17 mouse cellular contexts compared by ENCODE assay signal in genomic region chr7:46445896-46446295, GRCm38 (mm10). TPM values are rescaled to one million over a fixed set of nuclear protein-coding genes. Genes with fewer than 3 reads are reported as not detected.
DNase-seq lines count a peak whose midpoint lies in the region; ATAC-seq and TF ChIP-seq lines count a peak whose summit lies in the region.
"Had no signal": no experiment of that assay in that cellular context is flagged by ENCODE, and none has a peak within 500 bp of the region (broad histone marks: within the 10 kb centered on the region; RNA-seq: fewer than 3 reads in every experiment).

No protein-coding gene starts in this region.

- H3K4me2 ChIP-seq in heart, embryonic 11.5 days = no peak overlapping the region
- H3K4me2 ChIP-seq in forebrain, embryonic 12.5 days = no peak overlapping the region
- H3K4me2 ChIP-seq: intestine, embryonic 15.5 days; liver, embryonic 15.5 days had no signal

- POLR2A ChIA-PET in Patski (lab: Charles Lee) = no interaction called here

- TF ChIP-seq CTCF in Patski (IDR thresholded peaks at IDR 0.05) = no peak

- H3K27ac ChIP-seq in heart, embryonic 11.5 days (ENCODE audit: low read depth, low read length) = no peak overlapping the region
- H3K27ac ChIP-seq in forebrain, embryonic 12.5 days = no peak overlapping the region
- H3K27ac ChIP-seq: intestine, embryonic 15.5 days; liver, embryonic 15.5 days had no signal

- H3K9me3 ChIP-seq in heart, embryonic 11.5 days (replicated peaks; ENCODE audit: control insufficient read depth, low read length) = no peaks in the 10 kb centered on the region
- no peaks in the 10 kb centered on the region for H3K9me3 ChIP-seq in forebrain, embryonic 12.5 days
- H3K9me3 ChIP-seq: G1E; intestine, embryonic 15.5 days; liver, embryonic 15.5 days had no signal

- H3K9ac ChIP-seq in heart, embryonic 11.5 days (ENCODE audit: low read depth, low read length) = no peak overlapping the region
- no peak overlapping the region for H3K9ac ChIP-seq in forebrain, embryonic 12.5 days
- H3K9ac ChIP-seq: intestine, embryonic 15.5 days; liver, embryonic 15.5 days had no signal

- intact Hi-C loops in heart, postnatal 10 days (cut with DNase I) = no loop called here

- H3K4me3 ChIP-seq in heart, embryonic 11.5 days (ENCODE audit: low read depth, low read length) = no peak overlapping the region
- H3K4me3 ChIP-seq in forebrain, embryonic 12.5 days (replicated peaks) = no peak overlapping the region
- H3K4me3 ChIP-seq: intestine, embryonic 15.5 days; liver, embryonic 15.5 days; myocyte had no signal

- DNase-seq in heart, postnatal 10 days = peak; percentile 9 to 11
- DNase-seq in Patski (ENCODE audit: low read depth, low spot score) = peak; percentile 17
- DNase-seq in cerebellum, adult 8-10 months = peak; percentile 67
- DNase-seq in lung, postnatal 4 days = no peak
- no peak for DNase-seq in lung, postnatal 25 days (ENCODE audit: low spot score)
- DNase-seq: gastrocnemius, postnatal 36 days; kidney, postnatal 14 days; right cerebral cortex, adult 18-20 months; thymus, adult 18-20 months had no signal

- WGBS in heart, embryonic 11.5 days (ENCODE audit: insufficient replicate concordance) = 60% methylated on average over 6 of the region's 6 CpGs
- WGBS in forebrain, embryonic 12.5 days = 84% methylated on average over 6 of the region's 6 CpGs

- CTCF ChIA-PET in Patski (lab: Charles Lee) = no interaction called here

- H3K27me3 ChIP-seq in heart, embryonic 11.5 days (ENCODE audit: control insufficient read depth, insufficient read depth, low read length) = no peaks in the 10 kb centered on the region
- H3K27me3 ChIP-seq in Patski = no peaks in the 10 kb centered on the region
- no peaks in the 10 kb centered on the region for H3K27me3 ChIP-seq in forebrain, embryonic 12.5 days
- H3K27me3 ChIP-seq: intestine, embryonic 15.5 days; liver, embryonic 15.5 days had no signal

- H3K4me1 ChIP-seq in heart, embryonic 11.5 days (ENCODE audit: control insufficient read depth, insufficient read depth, low read length) = no peaks in the 10 kb centered on the region
- peaks cover 19% of the 10 kb centered on the region for H3K4me1 ChIP-seq in forebrain, embryonic 12.5 days
- H3K4me1 ChIP-seq: intestine, embryonic 15.5 days; liver, embryonic 15.5 days had no signal

- in situ Hi-C loops in Patski (cut with MboI; ENCODE audit: low pct_unique_long_range_greater_than_20kb) = no loop called here

- no peak for ATAC-seq in heart, embryonic 11.5 days (replicated peaks; ENCODE audit: insufficient number of reproducible peaks, low FRiP score, low TSS enrichment)
- ATAC-seq in Patski = peak; percentile 38
- peak; percentile 76 to 79 for ATAC-seq in hematopoietic stem cell, adult 5-6 weeks (replicated peaks in 1 of 2; ENCODE audit: insufficient read depth in 1 of 2, low FRiP score in 2 of 2, low TSS enrichment in 1 of 2, low read depth in 1 of 2, poor library complexity in 2 of 2, severe bottlenecking in 2 of 2)
- no peak for ATAC-seq in forebrain, embryonic 12.5 days (ENCODE audit: low FRiP score)
- ATAC-seq: activated CD4-positive, CD25-positive, alpha-beta regulatory T cell, adult 4 months; intestine, embryonic 15.5 days had no signal

- H3K36me3 ChIP-seq in heart, embryonic 11.5 days (ENCODE audit: control insufficient read depth, insufficient read depth, low read length) = no peaks in the 10 kb centered on the region
- H3K36me3 ChIP-seq in forebrain, embryonic 12.5 days (replicated peaks) = no peaks in the 10 kb centered on the region; the same call in 1 of the 2 replicates
- H3K36me3 ChIP-seq: intestine, embryonic 15.5 days; liver, embryonic 15.5 days had no signal

RNA-seq across cellular contexts. Expression of gene Kcnc1, which starts 49.6 kb away (rescaled TPM):
- under 1 TPM; 0.02 to 0.17 TPM for total RNA-seq in heart, postnatal 10 days (2021)
- 0.21 and 0.27 TPM in 2 replicates for polyA plus RNA-seq in heart, embryonic 11.5 days (2014; fragmentation: Nextera tagmentation; extraction: Ambion mirVana)
- polyA plus RNA-seq in Patski (2021) = 0.01 TPM
- 0.19 and 0.25 TPM in 2 replicates for total RNA-seq in hematopoietic stem cell, adult 5-6 weeks (2017)
- polyA plus RNA-seq in forebrain, embryonic 12.5 days (2016; fragmentation: Nextera tagmentation; extraction: Ambion mirVana) = 4.8 and 4.9 TPM in 2 replicates
- polyA plus RNA-seq: activated CD4-positive, CD25-positive, alpha-beta regulatory T cell, adult 4 months; G1E; liver, embryonic 15.5 days had no signal

Comparison
In these comparisons a context has a peak if more than half of its experiments do, and no peak if none do; other contexts are left out.
1. DNase-seq: peak in heart, postnatal 10 days (2 of 2), Patski (single experiment) and cerebellum, adult 8-10 months (single experiment); none in lung, postnatal 4 days (0 of 2) and lung, postnatal 25 days (single experiment).
2. ATAC-seq: peak in Patski (single experiment) and hematopoietic stem cell, adult 5-6 weeks (2 of 2); none in heart, embryonic 11.5 days (single experiment) and forebrain, embryonic 12.5 days (single experiment).